In genomic region chr4:45896425-45897081, GRCm38 (mm10) we compare ENCODE assay signal across 11 mouse cellular contexts. TPM values are rescaled to one million over a fixed set of nuclear protein-coding genes. Genes with fewer than 3 reads are reported as not detected.
DNase-seq lines count a peak whose midpoint lies in the region; ATAC-seq and TF ChIP-seq lines count a peak whose summit lies in the region.
"Had no signal": no experiment of that assay in that cellular context is flagged by ENCODE, and none has a peak within 500 bp of the region (broad histone marks: within the 10 kb centered on the region; RNA-seq: fewer than 3 reads in every experiment).

No protein-coding gene starts in this region.

- H3K27ac ChIP-seq in limb, embryonic 11.5 days (replicated peaks; ENCODE audit: low read depth, low read length), result no peak overlapping the region
- no peak overlapping the region for H3K27ac ChIP-seq in limb, embryonic 10.5 days
- no peak overlapping the region for H3K27ac ChIP-seq in embryonic facial prominence, embryonic 12.5 days
- no peak overlapping the region for H3K27ac ChIP-seq in kidney, adult 2 months (ENCODE audit: insufficient read depth, low read depth, low read length)
- no peak overlapping the region for H3K27ac ChIP-seq in limb, embryonic 14.5 days (replicated peaks; ENCODE audit: low read depth, low read length)
- H3K27ac ChIP-seq: embryonic facial prominence, embryonic 13.5 days; hindbrain, embryonic 15.5 days had no signal

- no peak overlapping the region for H3K4me3 ChIP-seq in limb, embryonic 11.5 days (ENCODE audit: low read depth, low read length)
- no peak overlapping the region for H3K4me3 ChIP-seq in limb, embryonic 10.5 days
- no peak overlapping the region for H3K4me3 ChIP-seq in embryonic facial prominence, embryonic 12.5 days
- H3K4me3 ChIP-seq in kidney, adult 2 months (ENCODE audit: insufficient read depth, low read depth, low read length), result no peak overlapping the region
- no peak overlapping the region for H3K4me3 ChIP-seq in limb, embryonic 14.5 days (replicated peaks; ENCODE audit: low read length)
- H3K4me3 ChIP-seq: embryonic facial prominence, embryonic 13.5 days; hindbrain, embryonic 15.5 days; myocyte had no signal

- H3K9me3 ChIP-seq in limb, embryonic 11.5 days (ENCODE audit: control insufficient read depth, low read length), result no peaks in the 10 kb centered on the region
- H3K9me3 ChIP-seq in limb, embryonic 10.5 days (replicated peaks), result no peaks in the 10 kb centered on the region
- H3K9me3 ChIP-seq in embryonic facial prominence, embryonic 12.5 days, result no peaks in the 10 kb centered on the region
- no peaks in the 10 kb centered on the region for H3K9me3 ChIP-seq in limb, embryonic 14.5 days (ENCODE audit: control insufficient read depth, low read length)
- H3K9me3 ChIP-seq: embryonic facial prominence, embryonic 13.5 days; hindbrain, embryonic 15.5 days had no signal

- H3K4me2 ChIP-seq in limb, embryonic 11.5 days (ENCODE audit: low read depth, severe bottlenecking), result peak overlapping the region; percentile 10; the same call in 1 of the 2 replicates
- no peak overlapping the region for H3K4me2 ChIP-seq in embryonic facial prominence, embryonic 12.5 days (replicated peaks)
- H3K4me2 ChIP-seq in limb, embryonic 14.5 days (replicated peaks; ENCODE audit: low read depth, low read length, severe bottlenecking), result peak overlapping the region; percentile 17; the same call in 1 of the 2 replicates
- H3K4me2 ChIP-seq: embryonic facial prominence, embryonic 13.5 days; hindbrain, embryonic 15.5 days had no signal

- H3K4me1 ChIP-seq in limb, embryonic 11.5 days (ENCODE audit: control insufficient read depth, insufficient read depth, low read length), result no peaks in the 10 kb centered on the region
- peaks cover 15% of the 10 kb centered on the region for H3K4me1 ChIP-seq in limb, embryonic 10.5 days
- peaks cover 7% of the 10 kb centered on the region; the same call in 1 of the 2 replicates for H3K4me1 ChIP-seq in embryonic facial prominence, embryonic 12.5 days
- H3K4me1 ChIP-seq in kidney, adult 2 months (ENCODE audit: control insufficient read depth, insufficient read depth, low read length), result no peaks in the 10 kb centered on the region
- peaks cover 13% of the 10 kb centered on the region; the same call in 1 of the 2 replicates for H3K4me1 ChIP-seq in limb, embryonic 14.5 days (ENCODE audit: control insufficient read depth, insufficient read depth, low read length)

- H3K9ac ChIP-seq in limb, embryonic 11.5 days (ENCODE audit: low read length), result no peak overlapping the region
- H3K9ac ChIP-seq in embryonic facial prominence, embryonic 12.5 days, result no peak overlapping the region
- no peak overlapping the region for H3K9ac ChIP-seq in limb, embryonic 14.5 days (ENCODE audit: low read depth, low read length, severe bottlenecking)
- H3K9ac ChIP-seq: embryonic facial prominence, embryonic 13.5 days; hindbrain, embryonic 15.5 days had no signal

- DNase-seq in limb, embryonic 11.5 days (ENCODE audit: low spot score), result peak; percentile 29
- DNase-seq in limb, embryonic 10.5 days (ENCODE audit: low spot score), result no peak
- DNase-seq in kidney, adult 2 months, result peak; percentile 51
- peak; percentile 15 for DNase-seq in limb, embryonic 14.5 days (ENCODE audit: low spot score)
- no peak for DNase-seq in frontal cortex, adult 2 months (ENCODE audit: extremely low spot score in 1 of 2, low spot score in 1 of 2)
- DNase-seq: lung, postnatal 36 days had no signal

- no peak for TF ChIP-seq CTCF in kidney, adult 2 months (conservative IDR thresholded peaks at IDR 0.05; ENCODE audit: insufficient read depth, insufficient read length, low read depth, low read length)

- TF ChIP-seq POLR2A in kidney, adult 2 months (IDR thresholded peaks at IDR 0.05; ENCODE audit: low read depth, low read length), result no peak
- TF ChIP-seq POLR2A in limb, embryonic 14.5 days (IDR thresholded peaks at IDR 0.05; ENCODE audit: borderline replicate concordance, extremely low read depth, insufficient read depth, insufficient read length), result no peak

- no peak for ATAC-seq in limb, embryonic 11.5 days (ENCODE audit: insufficient number of reproducible peaks, low FRiP score, low TSS enrichment, low read depth)
- 0 out of 2 replicates have a peak, but pooled peaks have one; percentile 47 for ATAC-seq in embryonic facial prominence, embryonic 12.5 days (ENCODE audit: insufficient number of reproducible peaks, insufficient read depth, low FRiP score, low TSS enrichment)
- ATAC-seq in limb, embryonic 14.5 days (ENCODE audit: low FRiP score, low read depth), result peak; percentile 57; the same call in 1 of the 2 replicates
- ATAC-seq in granulocyte monocyte progenitor cell, adult 5-6 weeks (replicated peaks; ENCODE audit: poor library complexity, severe bottlenecking), result no peak

- no peaks in the 10 kb centered on the region for H3K27me3 ChIP-seq in limb, embryonic 11.5 days (ENCODE audit: control insufficient read depth, insufficient read depth, low read length)
- peaks cover 15% of the 10 kb centered on the region for H3K27me3 ChIP-seq in limb, embryonic 10.5 days (ENCODE audit: low read depth, poor library complexity, severe bottlenecking)
- peaks cover 7% of the 10 kb centered on the region for H3K27me3 ChIP-seq in embryonic facial prominence, embryonic 12.5 days
- no peaks in the 10 kb centered on the region for H3K27me3 ChIP-seq in kidney, adult 2 months (replicated peaks; ENCODE audit: control insufficient read depth, insufficient read depth, low read length)
- no peaks in the 10 kb centered on the region for H3K27me3 ChIP-seq in limb, embryonic 14.5 days (ENCODE audit: control insufficient read depth, insufficient read depth, low read length)
- H3K27me3 ChIP-seq: hindbrain, embryonic 15.5 days had no signal

- no peaks in the 10 kb centered on the region for H3K36me3 ChIP-seq in limb, embryonic 11.5 days (ENCODE audit: control insufficient read depth, insufficient read depth, low read length)
- H3K36me3 ChIP-seq in limb, embryonic 10.5 days, result no peaks in the 10 kb centered on the region
- H3K36me3 ChIP-seq in embryonic facial prominence, embryonic 12.5 days, result no peaks in the 10 kb centered on the region
- no peaks in the 10 kb centered on the region for H3K36me3 ChIP-seq in kidney, adult 2 months (ENCODE audit: control insufficient read depth, insufficient read depth, low read length)
- no peaks in the 10 kb centered on the region for H3K36me3 ChIP-seq in limb, embryonic 14.5 days (ENCODE audit: control insufficient read depth, insufficient read depth, low read length)
- H3K36me3 ChIP-seq: embryonic facial prominence, embryonic 13.5 days; hindbrain, embryonic 15.5 days had no signal

- WGBS in limb, embryonic 11.5 days, result 13% methylated on average over 16 of the region's 16 CpGs
- WGBS in limb, embryonic 10.5 days, result 16% methylated on average over 16 of the region's 16 CpGs
- WGBS in embryonic facial prominence, embryonic 12.5 days, result 12% methylated on average over 16 of the region's 16 CpGs
- WGBS in kidney, adult 2 months, result 11% methylated on average over 16 of the region's 16 CpGs
- WGBS in limb, embryonic 14.5 days, result 9% methylated on average over 16 of the region's 16 CpGs

RNA-seq across cellular contexts. Expression of gene Ccdc180, which starts 6.5 kb away (rescaled TPM):
- 0.06 TPM in 1 of 2 replicates, not detected in the other for polyA plus RNA-seq in limb, embryonic 11.5 days (2014; fragmentation: Nextera tagmentation; extraction: Ambion mirVana)
- not detected in 2 replicates for polyA plus RNA-seq in limb, embryonic 10.5 days (2016; fragmentation: Nextera tagmentation; extraction: Ambion mirVana)
- polyA plus RNA-seq in embryonic facial prominence, embryonic 12.5 days (2016; fragmentation: Nextera tagmentation; extraction: Ambion mirVana), result not detected in 2 replicates
- 0.17 and 0.34 TPM in 2 replicates for polyA plus RNA-seq in kidney, adult 2 months (2012; rRNA removed)
- polyA plus RNA-seq in limb, embryonic 14.5 days (2012; rRNA removed), result 0.01 and 0.03 TPM in 2 replicates
- polyA plus RNA-seq in limb, embryonic 14.5 days (2014; fragmentation: Nextera tagmentation; extraction: Ambion mirVana), result 0.04 and 0.07 TPM in 2 replicates
- total RNA-seq in granulocyte monocyte progenitor cell, adult 5-6 weeks (2014; fragmentation: Nextera tagmentation), result 0.32 and 1.4 TPM in 2 replicates
- 0.17 and 0.31 TPM in 2 replicates for total RNA-seq in granulocyte monocyte progenitor cell, adult 5-6 weeks (2017)
- polyA plus RNA-seq in frontal cortex, adult 2 months (2012; rRNA removed), result 0.08 and 0.10 TPM in 2 replicates
- polyA plus RNA-seq: embryonic facial prominence, embryonic 13.5 days; myocyte had no signal

RNA-seq across cellular contexts. Expression of gene Stra6l, which starts 48.1 kb away (rescaled TPM):
- polyA plus RNA-seq in limb, embryonic 11.5 days (2014; fragmentation: Nextera tagmentation; extraction: Ambion mirVana), result 2.8 and 3.1 TPM in 2 replicates
- polyA plus RNA-seq in limb, embryonic 10.5 days (2016; fragmentation: Nextera tagmentation; extraction: Ambion mirVana), result 0.83 and 1.7 TPM in 2 replicates
- 0.13 and 0.15 TPM in 2 replicates for polyA plus RNA-seq in embryonic facial prominence, embryonic 12.5 days (2016; fragmentation: Nextera tagmentation; extraction: Ambion mirVana)
- 6.3 and 9.1 TPM in 2 replicates for polyA plus RNA-seq in kidney, adult 2 months (2012; rRNA removed)
- 2.1 and 2.5 TPM in 2 replicates for polyA plus RNA-seq in limb, embryonic 14.5 days (2012; rRNA removed)
- 0.81 and 1.2 TPM in 2 replicates for polyA plus RNA-seq in limb, embryonic 14.5 days (2014; fragmentation: Nextera tagmentation; extraction: Ambion mirVana)
- total RNA-seq in granulocyte monocyte progenitor cell, adult 5-6 weeks (2014; fragmentation: Nextera tagmentation), result 0.69 TPM in 1 of 2 replicates, not detected in the other
- 0.09 and 0.10 TPM in 2 replicates for total RNA-seq in granulocyte monocyte progenitor cell, adult 5-6 weeks (2017)
- polyA plus RNA-seq in frontal cortex, adult 2 months (2012; rRNA removed), result 0.10 and 0.13 TPM in 2 replicates
- polyA plus RNA-seq: embryonic facial prominence, embryonic 13.5 days; myocyte had no signal

Comparison
In these comparisons a context has a peak if more than half of its experiments do, and no peak if none do; other contexts are left out.
1. ATAC-seq: peak in embryonic facial prominence, embryonic 12.5 days (single experiment) and limb, embryonic 14.5 days (single experiment); none in limb, embryonic 11.5 days (single experiment) and granulocyte monocyte progenitor cell, adult 5-6 weeks (single experiment).
2. DNase-seq: peak in limb, embryonic 11.5 days (single experiment), kidney, adult 2 months (single experiment) and limb, embryonic 14.5 days (single experiment); none in limb, embryonic 10.5 days (single experiment) and frontal cortex, adult 2 months (0 of 2).